Mouse (Mus musculus) liver, adult 2 months (tissue): Measurements from ENCODE around the gene Lin52.

ENCODE experiments used
- CTCF ChIP-seq: fragments of 200-500 bp; IDR thresholded peaks from 2 replicates; pipeline ENCODE4 v1.5.1; 2011; ENCODE audit warnings: low read depth, low read length, control low read depth
- POLR2A ChIP-seq: fragments of 200-500 bp; IDR thresholded peaks from 2 replicates; pipeline ENCODE4 v1.6.1; 2011; ENCODE audit warnings: low read length, control low read depth; ENCODE audit not compliant: insufficient read depth; ENCODE audit errors: extremely low read depth

GRCm38 (mm10) chr12:84512016-84512415 lies 60.8 kb downstream of the Lin52 start:
- TF ChIP-seq CTCF (no peak), POLR2A (no peak)
